Mouse (Mus musculus) adrenal gland (tissue): ENCODE results near the gene Cnnm4.
"Not testable (repeated sequence)": the region's sequence is repeated elsewhere in the genome, so short reads cannot be mapped to it uniquely, and the experiment has no call there.

ENCODE experiments used
- intact Hi-C: fragments of 180-260 bp; cut with DNase I; formaldehyde crosslinking; loops from one replicate; pipeline ENCODE4 v1.15.1; 2025

Cnnm4 gene

GRCm38 (mm10) chr1:36512966-36513280, 41.5 kb downstream of the Cnnm4 start:
- intact Hi-C loops: loop anchor here (2.0 kb wide), 1 partner anchor 26 kb away; the partner anchor contains the start of gene Gm42417

DNA sequence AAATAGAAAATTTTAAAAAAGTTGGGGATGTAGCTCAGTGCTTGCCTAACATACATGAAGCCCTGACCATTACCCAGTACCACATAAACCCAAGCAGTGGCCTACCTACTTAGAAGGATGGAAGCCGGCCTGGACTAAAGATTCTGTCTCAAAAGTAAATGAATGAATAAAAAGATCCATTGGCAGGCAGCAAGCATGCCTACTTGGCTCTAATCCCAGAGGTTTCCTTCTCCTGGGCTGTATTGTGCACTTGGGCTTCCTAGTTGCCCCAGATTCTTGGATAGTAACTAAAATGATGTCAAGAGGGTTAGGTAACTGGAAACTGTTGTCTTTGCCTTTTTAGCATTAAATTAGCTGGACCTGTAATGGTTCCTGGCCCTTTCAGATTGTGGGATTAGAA, 41.9 kb downstream of the Cnnm4 start:
- intact Hi-C loops: loop anchor here (2.0 kb wide), 1 partner anchor 25 kb away; the partner anchor contains the start of gene Gm42417

DNA sequence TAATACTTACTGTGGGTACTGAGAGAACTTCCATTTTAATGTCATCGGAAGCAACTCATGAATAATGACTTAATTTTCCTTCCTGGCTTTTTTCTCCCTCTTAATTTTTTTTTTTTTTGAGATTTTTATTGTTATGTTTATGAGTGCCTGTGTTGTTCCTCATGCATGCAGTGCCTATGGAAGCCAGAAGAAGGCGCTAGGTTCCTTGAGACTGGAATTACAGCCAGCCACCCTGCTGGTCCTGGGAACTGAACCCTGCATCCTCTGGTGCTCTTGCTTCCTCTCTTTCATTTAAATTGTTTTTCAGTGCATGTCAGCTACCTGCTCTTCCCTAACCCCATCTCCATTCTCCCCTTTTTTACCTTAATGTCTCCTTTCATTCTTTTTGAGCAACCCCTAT, 42.3 kb downstream of the Cnnm4 start:
- intact Hi-C loops: loop anchor here (2.0 kb wide), 1 partner anchor 25 kb away; the partner anchor contains the start of gene Gm42417

- intact Hi-C loops: no loop called here
Observed at GRCm38 (mm10) chr1:36518259-36518658, 46.8 kb downstream of the Cnnm4 start.

DNA sequence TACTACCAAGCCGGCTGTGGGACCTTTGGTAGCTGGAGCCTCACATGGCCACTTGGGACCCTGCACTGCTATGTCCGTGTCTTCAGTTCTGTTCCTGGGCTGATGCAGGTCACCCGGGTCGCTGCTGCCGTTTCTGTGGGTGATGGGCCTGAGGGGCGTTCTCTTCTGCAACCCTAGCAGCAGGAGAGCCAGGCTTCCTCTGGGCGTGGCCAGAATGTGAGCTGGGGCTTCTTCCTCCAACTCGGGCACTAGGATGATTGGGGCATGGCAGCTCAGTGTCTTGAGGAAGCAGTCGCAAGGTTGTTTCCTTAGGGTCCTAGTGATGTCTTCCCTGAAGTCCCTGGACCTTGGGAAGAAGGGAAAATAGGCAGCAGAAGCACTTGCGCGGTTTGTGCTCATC, 48.2 kb downstream of the Cnnm4 start:
- intact Hi-C loops: no loop called here

- intact Hi-C loops: no loop called here
Observed at GRCm38 (mm10) chr1:36522210-36522609, 50.8 kb downstream of the Cnnm4 start.

- intact Hi-C loops: no loop called here
Observed at GRCm38 (mm10) chr1:36523332-36524013, 52.1 kb downstream of the Cnnm4 start.

- intact Hi-C loops: no loop called here
Observed at GRCm38 (mm10) chr1:36524058-36524457, 52.6 kb downstream of the Cnnm4 start.

DNA sequence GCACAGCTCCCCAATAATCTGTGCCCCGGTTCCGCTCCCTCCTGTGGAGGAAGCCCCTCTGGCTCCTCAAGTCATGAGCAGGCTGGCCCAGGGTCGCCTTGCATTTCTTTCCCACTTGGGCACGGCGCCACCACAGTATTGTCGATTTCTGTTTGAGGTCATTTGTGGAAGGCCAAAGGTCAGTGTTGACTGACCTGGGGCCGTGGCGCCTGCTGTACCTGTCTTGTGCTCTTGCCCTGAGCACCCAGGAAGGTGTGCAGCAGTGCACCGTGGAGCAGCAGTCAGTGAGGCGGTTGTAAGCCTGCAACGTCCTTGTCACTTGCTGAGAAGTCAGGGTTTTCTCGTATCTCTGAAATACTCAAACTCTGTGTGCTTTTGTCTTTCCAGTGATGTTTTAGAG, 54.4 kb downstream of the Cnnm4 start:
- intact Hi-C loops: no loop called here

GRCm38 (mm10) chr1:36526903-36527302, 55.5 kb downstream of the Cnnm4 start:
- intact Hi-C loops: no loop called here

GRCm38 (mm10) chr1:36528351-36528750, 56.9 kb downstream of the Cnnm4 start:
- intact Hi-C loops: no loop called here

GRCm38 (mm10) chr1:36529274-36529673, 57.9 kb downstream of the Cnnm4 start:
- intact Hi-C loops: no loop called here

- intact Hi-C loops: no loop called here
Observed at GRCm38 (mm10) chr1:36529875-36530274, 58.5 kb downstream of the Cnnm4 start.

- intact Hi-C loops: no loop called here
Observed at GRCm38 (mm10) chr1:36530485-36530884, 59.1 kb downstream of the Cnnm4 start.

GRCm38 (mm10) chr1:36530962-36531361, 59.5 kb downstream of the Cnnm4 start:
- intact Hi-C loops: no loop called here

DNA sequence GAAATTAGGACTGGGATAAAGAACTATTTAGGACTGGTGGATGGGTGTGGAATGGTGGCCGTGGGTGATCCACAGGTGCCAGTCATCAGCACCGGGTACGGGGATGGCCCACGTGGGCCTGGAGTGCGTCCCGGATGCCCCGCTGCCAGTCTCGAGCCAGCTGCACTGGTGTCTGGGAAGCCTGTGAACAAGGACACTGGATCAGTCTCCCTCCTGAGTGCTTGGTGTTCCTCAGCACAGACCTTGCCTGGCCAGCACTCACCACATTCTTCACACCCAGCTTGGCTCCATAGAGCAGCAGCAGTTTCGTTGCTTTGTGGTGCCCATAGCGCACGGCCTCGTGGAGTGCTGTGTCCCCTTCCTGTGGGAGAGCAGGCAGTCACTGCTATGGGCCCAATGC, 60.0 kb downstream of the Cnnm4 start:
- intact Hi-C loops: no loop called here

DNA sequence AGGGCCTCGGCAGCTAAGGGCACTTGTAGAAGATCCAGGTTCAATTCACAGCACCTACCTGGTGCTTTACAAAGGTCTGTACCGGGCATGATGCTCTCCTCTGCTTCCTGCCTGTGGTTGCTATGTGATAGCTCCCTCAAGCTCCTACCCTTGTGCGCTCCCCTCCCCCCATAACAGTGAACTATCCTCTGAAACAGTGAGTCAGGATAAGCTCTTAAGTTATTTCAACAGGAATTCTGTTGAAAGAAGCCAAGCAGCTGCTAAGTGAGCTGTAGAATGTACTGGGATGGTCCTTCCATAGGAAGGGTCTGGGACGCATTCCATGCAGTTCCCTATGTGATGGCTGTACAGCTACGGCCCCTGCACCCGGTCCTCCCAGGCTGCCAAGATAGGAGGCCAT, 62.1 kb downstream of the Cnnm4 start:
- intact Hi-C loops: no loop called here

DNA sequence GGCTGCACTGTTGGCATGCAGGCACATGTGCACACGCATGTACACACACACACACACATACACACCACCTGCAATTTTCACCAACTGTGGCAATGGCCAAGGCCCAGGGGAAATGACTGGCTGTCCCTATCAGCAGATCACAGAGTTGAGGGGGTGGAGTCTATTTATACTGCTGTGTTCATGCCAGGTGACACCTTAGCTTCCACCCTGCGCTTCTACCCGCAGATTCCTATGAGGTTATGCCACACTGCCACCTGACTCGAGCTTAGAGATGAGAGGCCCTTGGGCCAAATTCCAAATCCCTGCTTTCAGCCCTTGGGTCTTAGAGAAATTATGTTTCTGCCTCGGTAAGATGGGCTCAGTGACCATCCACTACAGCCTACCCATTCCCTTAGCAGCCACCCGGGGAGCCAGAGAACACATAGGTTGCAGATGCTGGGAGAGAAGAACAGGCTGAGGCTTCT, 63.2 kb downstream of the Cnnm4 start:
- intact Hi-C loops: no loop called here

GRCm38 (mm10) chr1:36535477-36536396, 64.3 kb downstream of the Cnnm4 start:
- intact Hi-C loops: no loop called here

GRCm38 (mm10) chr1:36536397-36536728, 64.9 kb downstream of the Cnnm4 start:
- intact Hi-C loops: no loop called here

DNA sequence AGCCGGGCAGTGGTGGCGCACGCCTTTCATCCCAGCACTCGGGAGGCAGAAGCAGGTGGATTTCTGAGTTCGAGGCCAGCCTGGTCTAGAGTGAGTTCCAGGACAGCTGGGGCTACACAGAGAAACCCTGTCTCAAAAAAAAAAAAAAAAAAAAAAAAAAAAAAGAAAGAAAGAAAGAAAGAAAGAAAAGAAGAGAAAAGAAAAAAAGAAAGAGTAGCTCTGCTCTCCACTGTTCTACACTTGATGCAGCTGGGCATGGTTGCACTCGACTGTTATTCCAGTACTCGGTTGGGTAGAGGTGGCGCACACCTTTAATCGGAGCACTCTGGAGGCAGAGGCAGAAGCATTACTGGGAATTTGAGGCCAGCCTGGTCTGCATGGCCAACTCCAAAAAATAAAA, 65.4 kb downstream of the Cnnm4 start, which contains the start of gene Ankrd23:
TSS of gene Ankrd23 (minus strand) at position 101 of the 400 bp plus-strand sequence.
- intact Hi-C loops: not testable (repeated sequence)

GRCm38 (mm10) chr1:36538727-36539126, 67.3 kb downstream of the Cnnm4 start:
- intact Hi-C loops: loop anchor here (2.0 kb wide), 1 partner anchor 26 kb away; no protein-coding TSS in a partner anchor
